Mouse (Mus musculus): ENCODE measurements at regions not wholly inside any gene's neighbourhood (a gene's known extent, or its start where the extent isn't known, plus 50 kb on each side); places are given as distances from the start of the nearest gene placed in this dataset.

DNA sequence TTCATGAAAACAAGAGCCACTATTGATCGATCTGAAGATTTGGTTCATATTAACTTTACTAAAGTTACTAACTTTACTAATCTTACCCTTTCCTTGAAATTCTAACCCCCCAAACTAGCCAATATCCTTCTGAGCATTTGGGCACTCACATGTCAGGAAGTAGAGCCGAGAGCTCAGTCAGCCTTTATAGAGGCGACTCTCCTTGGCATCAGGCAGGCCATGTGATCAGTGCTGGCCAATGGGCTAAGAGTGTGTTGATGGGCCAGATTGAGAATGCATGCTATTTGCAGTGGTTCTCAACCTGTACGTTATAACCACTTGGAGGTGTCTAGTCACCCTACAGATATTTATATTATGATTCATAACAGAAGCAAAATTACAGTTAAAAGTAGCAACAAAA lies 69.6 kb upstream of the Slc35b4 start:
- DNase-seq (ENCODE audit: low read depth, low spot score): no peak

- DNase-seq (ENCODE audit: low read depth, low spot score): no peak
These were observed 66.1 kb upstream of the Slc35b4 start for GRCm38 (mm10) chr6:34243001-34243400.

DNA sequence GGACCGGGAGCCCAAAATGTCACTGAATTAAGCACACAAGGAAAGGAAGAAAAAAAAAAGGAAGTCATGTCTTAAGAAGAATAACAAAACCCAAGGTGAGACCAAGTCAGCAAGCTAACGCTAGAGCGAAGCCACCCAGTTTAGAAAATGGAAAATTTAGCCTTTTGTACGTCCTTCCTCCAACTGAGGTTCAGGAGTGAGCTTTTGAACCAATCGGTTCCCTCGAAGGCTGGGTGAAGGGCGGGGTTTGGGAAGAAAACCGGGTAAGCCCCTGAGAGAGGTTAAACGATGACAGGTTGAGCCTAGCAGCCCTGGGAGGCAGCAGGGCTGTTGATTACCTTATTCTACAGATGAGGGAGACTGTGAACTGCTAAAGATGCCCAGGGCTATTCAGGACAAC lies 65.6 kb upstream of the Slc35b4 start:
- no peak for DNase-seq (ENCODE audit: low read depth, low spot score)

- no peak for DNase-seq (ENCODE audit: low read depth, low spot score)
These were observed 58.2 kb upstream of the Slc35b4 start for GRCm38 (mm10) chr6:34235132-34235531.

DNA sequence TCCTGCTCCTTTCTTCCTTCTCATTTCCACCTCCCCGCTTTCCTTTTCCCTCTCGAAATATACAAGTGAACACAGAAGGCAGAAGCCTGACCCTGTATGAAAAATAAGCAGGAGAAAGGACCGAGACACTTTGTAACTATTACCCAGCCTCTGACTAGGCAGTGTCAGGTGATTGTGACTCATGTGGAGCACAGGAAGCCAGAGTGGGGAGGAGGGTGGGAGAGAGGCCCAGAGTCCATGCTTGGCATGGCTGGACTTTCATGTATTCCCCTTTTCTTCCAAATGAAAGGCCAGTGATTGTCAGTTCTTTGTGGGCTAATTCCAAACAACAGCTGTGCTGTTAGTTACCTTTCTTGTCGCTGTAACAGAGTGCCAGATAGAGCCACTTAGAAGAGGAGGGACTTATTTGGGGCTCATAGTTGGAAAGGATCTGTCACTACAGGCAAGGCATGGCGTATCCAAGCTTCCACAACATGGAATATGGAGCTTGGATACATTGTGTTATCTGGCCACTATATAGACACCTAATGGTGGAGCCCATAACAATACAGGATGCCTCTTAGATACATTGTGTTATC lies 57.6 kb upstream of the Slc35b4 start:
- no peak for DNase-seq (ENCODE audit: low read depth, low spot score)

GRCm38 (mm10) chr6:34230768-34231381 lies 54.0 kb upstream of the Slc35b4 start:
- DNase-seq (ENCODE audit: low read depth, low spot score): peak; percentile 67

- no peak for DNase-seq (ENCODE audit: low read depth, low spot score)
These were observed 50.2 kb upstream of the Slc35b4 start for GRCm38 (mm10) chr6:34227131-34227530.
